Mouse (Mus musculus) heart, postnatal 4 days (tissue): ENCODE results near the gene Ube2m. TPM values are rescaled to one million over a fixed set of nuclear protein-coding genes. Genes with fewer than 3 reads are reported as not detected.

Experiments used
- DNase-seq: peaks from one replicate; pipeline ENCODE4 v3.0.0; 2021
- total RNA-seq, 2 experiments: library from RNA; stranded (reverse); gene quantifications; 2 replicates each; pipeline ENCODE4 v1.2.3; 2021

Ube2m gene
- total RNA-seq, 2 experiments from 2014 or later: 193 to 202 TPM

GRCm38 (mm10) chr7:13033451-13034147 is 4.5 kb downstream of the Ube2m start:
- DNase-seq: no peak

DNA sequence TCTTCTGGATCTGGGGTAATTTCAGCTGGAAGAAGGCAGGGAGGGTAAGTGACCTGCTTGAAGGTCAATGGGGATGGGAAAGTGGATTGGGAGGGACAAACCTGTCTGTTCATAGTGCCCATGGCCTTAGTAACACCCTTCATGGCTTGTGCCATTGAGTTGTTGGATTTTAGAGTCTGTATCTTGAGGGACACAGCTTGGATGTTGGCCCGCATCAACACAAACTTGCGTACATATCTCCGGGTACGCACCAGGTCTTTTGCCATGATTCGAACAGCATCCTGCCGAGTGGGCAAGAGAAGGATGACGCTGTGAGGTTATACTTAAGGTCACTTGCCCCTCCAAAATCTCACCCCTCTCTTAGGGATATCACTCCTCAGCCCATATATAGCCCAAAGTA is 5.5 kb downstream of the Ube2m start:
- DNase-seq: no peak

GRCm38 (mm10) chr7:13031983-13032382 is 6.1 kb downstream of the Ube2m start:
- DNase-seq: no peak

- peak; percentile 43 for DNase-seq
These were observed 7.0 kb downstream of the Ube2m start for GRCm38 (mm10) chr7:13031069-13031468.

- DNase-seq: no peak
These were observed 9.1 kb downstream of the Ube2m start for GRCm38 (mm10) chr7:13028986-13029385.

DNA sequence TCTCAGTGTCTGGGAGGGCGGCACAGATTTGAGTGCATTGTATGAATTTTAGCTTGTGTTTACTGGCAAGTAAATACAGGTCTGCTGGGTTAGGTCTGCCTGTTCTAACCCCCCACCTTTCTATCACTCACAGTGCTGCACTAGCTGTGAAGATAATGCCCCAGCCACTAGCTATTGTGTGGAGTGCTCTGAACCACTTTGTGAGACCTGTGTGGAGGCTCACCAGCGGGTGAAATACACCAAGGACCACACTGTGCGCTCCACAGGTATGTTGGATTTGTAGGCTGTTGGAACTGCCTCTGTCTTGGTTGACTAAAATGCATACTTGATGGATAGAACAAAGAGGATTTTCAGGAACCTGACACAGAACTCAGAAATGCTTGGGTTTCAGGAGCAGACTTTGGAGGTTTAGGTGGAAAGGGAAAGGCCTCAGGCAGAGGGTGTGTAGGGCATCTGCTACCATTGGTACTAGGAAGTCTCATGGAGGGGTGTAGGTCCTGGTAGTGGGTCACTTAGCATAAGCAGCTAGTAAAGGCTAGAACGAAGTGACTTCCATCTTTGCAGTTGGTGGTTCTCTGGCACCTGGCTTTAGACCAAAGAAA is 12.5 kb downstream of the Ube2m start:
- no peak for DNase-seq

DNA sequence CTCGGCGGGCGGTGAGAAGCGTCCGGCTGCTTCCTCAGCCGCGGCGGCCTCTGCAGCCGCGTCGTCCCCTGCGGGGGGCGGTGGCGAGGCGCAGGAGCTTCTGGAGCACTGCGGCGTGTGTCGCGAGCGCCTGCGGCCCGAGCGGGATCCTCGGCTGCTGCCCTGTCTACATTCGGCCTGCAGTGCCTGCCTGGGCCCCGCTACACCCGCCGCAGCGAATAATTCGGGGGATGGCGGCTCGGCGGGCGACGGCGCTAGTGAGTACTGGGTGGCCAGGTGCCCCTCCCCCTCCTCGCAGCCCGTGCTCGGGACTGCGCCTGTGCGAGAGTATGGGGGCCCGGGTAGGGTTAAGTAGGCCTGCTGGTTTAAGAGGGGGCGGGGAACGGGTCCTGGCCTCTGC is 13.3 kb downstream of the Ube2m start:
- DNase-seq: peak; percentile 87

DNA sequence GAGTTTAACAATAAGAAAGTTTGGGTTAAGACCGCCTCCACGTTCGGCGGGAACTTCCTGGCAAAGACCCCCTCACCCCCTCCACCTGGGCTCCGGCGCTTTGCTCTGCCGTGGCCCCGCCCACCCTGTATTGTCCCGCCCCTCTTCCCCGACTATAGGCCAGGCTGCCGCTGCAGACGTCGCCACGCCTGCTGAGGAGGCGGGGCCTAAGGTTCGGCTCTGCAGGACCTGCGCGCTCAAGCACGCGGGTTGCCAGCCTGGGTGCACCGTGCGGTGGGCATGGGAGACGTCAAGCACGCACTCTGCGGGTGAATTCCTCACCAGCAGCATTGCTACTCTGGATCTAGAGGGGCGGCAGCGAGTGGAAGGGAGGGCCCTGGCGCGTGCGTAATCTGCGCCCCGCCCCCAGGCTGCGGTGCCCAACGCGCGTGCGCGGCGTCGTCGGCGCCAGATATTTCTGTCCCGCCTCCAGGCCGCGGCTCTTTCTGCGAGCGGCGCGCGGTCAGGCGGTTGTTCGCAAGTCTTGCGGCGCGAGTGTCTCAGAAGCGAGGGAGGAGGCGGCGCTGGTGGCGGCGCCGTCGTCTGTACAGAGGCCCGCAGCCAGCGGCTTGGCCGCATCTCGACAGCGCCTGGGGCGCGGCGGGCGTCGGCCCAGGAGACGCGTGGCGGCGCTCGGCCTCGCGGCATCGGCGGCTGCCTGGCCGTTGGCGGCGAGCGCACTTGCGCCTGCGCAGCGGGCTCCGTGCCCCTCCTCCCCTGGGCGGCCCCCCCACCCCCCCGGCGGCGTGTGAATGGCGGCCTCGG is 13.9 kb downstream of the Ube2m start:
- DNase-seq: peak; percentile 94

- peak; percentile 77 for DNase-seq
These were observed 15.1 kb downstream of the Ube2m start for GRCm38 (mm10) chr7:13022773-13023535.

GRCm38 (mm10) chr7:13015217-13015616 is 22.9 kb downstream of the Ube2m start:
- DNase-seq: no peak

DNA sequence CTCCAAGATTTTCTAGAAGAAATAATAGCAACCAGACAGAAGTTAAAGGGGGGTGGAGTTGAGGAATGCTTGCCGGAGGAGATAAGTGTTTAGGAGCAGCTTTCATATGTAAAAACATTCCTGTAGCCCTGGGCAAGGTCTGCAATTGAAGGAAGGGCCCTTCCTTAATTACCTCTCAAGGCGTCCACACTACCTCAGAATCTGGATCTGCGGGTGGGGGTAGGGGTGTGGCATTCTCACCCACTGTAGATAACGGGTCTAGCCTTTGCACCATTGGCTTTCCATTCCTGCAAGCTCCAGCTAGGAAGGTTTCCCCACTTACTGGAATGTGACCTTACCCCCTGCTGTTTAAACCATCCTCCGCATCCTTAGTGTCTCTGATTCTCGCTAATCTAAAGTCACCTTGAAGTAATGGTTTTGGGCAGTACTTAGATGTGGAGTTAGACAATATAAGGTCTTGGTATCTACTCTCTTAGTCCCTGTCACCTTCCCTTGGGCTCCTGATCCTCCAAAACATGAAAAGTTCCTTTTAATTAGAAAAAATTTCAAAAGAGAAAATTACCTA is 23.7 kb downstream of the Ube2m start:
- DNase-seq: no peak

DNA sequence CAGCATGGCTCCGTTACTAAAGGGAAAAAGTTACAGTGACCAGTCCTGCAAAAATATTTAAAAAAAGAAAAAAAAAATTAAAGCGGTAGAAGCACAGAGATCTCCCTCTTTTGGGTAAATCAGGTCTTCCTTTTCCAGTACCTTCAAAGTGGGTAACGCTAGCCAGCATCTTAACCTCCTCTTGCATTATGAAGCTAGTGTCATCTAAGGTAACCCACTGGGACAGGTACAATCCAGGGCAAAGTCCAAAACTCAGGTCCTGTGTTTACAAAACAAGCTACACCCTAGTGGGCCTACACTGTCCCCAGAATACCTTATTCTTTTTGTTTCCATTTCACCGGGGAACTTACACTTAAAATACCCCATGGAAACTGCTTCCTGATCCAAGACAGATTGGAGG is 24.4 kb downstream of the Ube2m start:
- DNase-seq: no peak

DNA sequence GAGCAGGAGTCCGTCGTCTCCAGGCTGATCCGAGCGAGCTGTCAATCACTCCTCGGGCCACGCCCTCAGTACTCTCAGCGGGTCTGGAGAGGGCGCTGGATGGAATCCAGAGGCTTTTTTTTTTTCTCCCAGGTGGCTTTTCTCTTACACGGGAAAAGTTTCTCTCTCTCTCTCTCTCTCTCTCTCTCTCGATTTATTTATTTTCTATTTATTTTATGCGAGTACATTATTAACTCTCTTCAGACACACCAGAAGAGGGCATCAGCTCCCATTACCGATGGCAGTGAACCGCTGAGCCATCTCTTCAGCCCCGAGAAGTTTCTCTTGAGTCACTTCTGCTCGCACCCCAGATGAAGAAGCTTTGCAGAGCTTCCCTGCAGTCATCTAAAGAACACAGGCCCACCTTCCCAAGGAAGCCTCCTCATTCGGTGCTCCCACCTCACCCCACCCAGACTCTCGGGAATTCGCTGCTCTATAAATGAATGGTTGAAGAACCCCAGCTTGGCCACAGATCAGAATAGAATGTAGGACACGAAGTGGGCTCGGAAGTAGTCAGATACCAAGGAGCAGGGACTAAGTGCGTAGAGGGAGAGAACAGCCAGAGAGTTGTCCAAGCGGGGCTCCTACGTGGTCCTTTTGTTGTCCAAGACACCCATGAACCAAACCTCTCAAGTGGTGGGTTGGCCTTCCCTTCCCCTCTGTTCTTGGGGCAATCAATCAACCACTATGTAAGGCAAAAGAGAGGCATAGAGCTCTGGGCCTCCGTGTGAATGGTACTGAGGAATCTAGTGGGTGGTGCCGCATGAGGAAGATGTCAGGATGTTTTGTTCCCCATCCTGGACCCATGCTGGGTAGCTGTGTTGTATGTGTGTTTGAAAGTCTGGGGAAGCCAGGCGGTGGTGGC is 27.8 kb downstream of the Ube2m start, which contains the start of gene Zbtb45:
TSS of gene Zbtb45 (minus strand) at position 30 of the 904 bp plus-strand sequence.
- DNase-seq: no peak

GRCm38 (mm10) chr7:13009143-13010004 is 28.7 kb downstream of the Ube2m start:
- peak; percentile 94 for DNase-seq

DNA sequence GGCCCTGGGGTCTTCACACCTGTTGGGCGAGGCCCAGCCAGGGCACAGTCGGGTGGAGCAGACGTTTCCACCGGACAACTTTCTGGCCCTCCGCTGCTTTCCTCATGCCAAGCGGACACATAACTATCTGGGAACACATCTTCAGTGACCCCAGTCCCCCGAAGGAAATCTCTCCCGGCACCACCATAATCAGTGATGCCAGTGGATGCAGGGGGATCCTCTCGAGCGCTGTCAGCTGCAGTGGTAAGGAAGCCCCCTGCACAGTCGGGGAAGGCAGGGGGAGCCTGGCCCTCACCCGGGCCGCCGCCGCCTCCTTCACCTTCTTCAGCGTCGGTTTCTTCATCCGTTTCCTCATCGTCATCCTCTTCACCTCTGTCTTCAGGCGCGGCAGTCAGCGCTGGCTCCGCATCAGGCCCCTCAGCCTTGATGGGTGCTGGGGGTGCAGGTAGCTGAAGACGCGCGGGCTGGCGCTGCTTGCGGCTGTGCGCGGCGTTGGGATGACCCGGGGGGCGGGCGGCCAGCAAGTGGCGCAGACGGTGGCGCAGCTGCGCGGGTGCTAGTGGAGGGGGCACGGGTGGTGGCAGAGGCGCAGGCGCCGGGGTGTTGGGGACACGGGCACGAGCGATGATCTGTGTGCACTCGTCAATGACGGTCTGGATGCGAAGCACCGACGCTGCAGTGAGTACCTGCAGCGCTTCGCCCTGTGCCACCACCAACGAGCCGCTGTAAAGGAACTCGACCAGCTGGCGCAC is 30.6 kb downstream of the Ube2m start:
- no peak for DNase-seq

- no peak for DNase-seq
These were observed 31.5 kb downstream of the Ube2m start for GRCm38 (mm10) chr7:13006531-13006930.

- no peak for DNase-seq
These were observed 32.1 kb downstream of the Ube2m start for GRCm38 (mm10) chr7:13006011-13006410.

GRCm38 (mm10) chr7:13003380-13003779 is 34.7 kb downstream of the Ube2m start:
- no peak for DNase-seq

DNA sequence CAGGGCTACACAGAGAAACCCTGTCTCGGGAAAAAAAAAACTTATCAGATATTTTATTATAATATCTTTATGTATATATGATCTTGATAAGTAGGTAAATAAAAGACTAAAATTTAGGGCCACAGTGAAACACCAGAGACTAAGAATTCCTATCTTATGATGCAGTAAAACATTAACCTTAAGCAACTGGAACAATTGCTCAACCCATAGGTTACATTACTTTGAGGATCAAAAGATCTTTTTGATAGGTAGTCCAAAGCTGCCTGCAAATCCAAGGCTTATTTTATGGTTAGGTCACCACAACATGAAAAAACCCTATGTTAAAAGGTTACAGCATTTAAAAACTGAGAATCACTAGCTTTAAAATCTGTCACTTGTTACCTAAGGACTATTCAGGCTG is 36.5 kb downstream of the Ube2m start:
- no peak for DNase-seq
